Mouse (Mus musculus): ENCODE measurements at regions not wholly inside any gene's neighbourhood (a gene's known extent, or its start where the extent isn't known, plus 50 kb on each side); places are given as distances from the start of the nearest gene placed in this dataset.

DNA sequence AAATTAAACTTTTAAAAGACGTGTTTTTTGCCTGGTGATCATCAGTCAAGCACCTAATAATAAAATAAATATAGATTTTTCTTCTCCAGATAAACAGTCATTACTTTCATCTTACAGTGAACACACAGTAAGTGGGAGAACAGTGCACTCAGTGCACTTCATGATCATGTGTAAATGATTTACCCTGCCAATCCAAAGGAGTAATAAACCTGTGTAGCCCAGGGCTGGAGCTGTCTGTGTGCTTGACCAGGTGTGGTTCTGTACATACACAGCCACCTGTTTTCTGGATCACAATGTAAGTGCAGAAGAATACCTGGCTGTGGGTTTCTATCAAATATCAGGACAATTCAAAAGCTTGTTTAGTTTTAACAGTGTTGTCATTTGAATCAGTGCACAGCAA is 235.4 kb upstream of the Ccnh start:
- no peak overlapping the region for H3K9ac ChIP-seq (ENCODE audit: insufficient read depth, low read depth)
- H3K27ac ChIP-seq (ENCODE audit: insufficient read depth, low read depth), result no peak overlapping the region
- no peak overlapping the region for H3K4me3 ChIP-seq (replicated peaks in 1 of 3; ENCODE audit: low read depth in 2 of 3, low read length in 2 of 3, poor library complexity in 1 of 3)
- in situ Hi-C loops (cut with MboI; ENCODE audit: low pct_ligation_motif_present, low pct_unique_long_range_greater_than_20kb, low sequenced_read_pairs), result no loop called here
- no peaks in the 10 kb centered on the region for H3K4me1 ChIP-seq (ENCODE audit: control insufficient read depth in 1 of 2, insufficient read depth in 2 of 2)
- no peaks in the 10 kb centered on the region for H3K9me3 ChIP-seq (replicated peaks; ENCODE audit: low read length)
- no peaks in the 10 kb centered on the region for H3K27me3 ChIP-seq (replicated peaks)
- H3K79me2 ChIP-seq (replicated peaks; ENCODE audit: control insufficient read depth, extremely low read depth, insufficient read depth, poor library complexity, severe bottlenecking), result no peaks in the 10 kb centered on the region
- no peak for TF ChIP-seq ZNF384 (IDR thresholded peaks at IDR 0.05; ENCODE audit: low read depth, low read length)
- TF ChIP-seq MEF2A (IDR thresholded peaks at IDR 0.05; ENCODE audit: borderline replicate concordance, low read depth, low read length), result no peak
- no peak for TF ChIP-seq ZC3H11A (IDR thresholded peaks at IDR 0.05; ENCODE audit: low read depth, low read length)
- no peak for TF ChIP-seq MXI1 (IDR thresholded peaks at IDR 0.05; ENCODE audit: low read depth, low read length)
- TF ChIP-seq HCFC1 (IDR thresholded peaks at IDR 0.05; ENCODE audit: low read depth, low read length), result no peak
- H3K36me3 ChIP-seq (replicated peaks in 1 of 2; ENCODE audit: control insufficient read depth in 1 of 2, insufficient read depth in 1 of 2, low read length in 1 of 2), result no peaks in the 10 kb centered on the region
- no peak for DNase-seq (ENCODE audit: extremely low read depth)
- dilution Hi-C loops (cut with MboI; ENCODE audit: extremely low pct_ligation_motif_present, extremely low pct_unique_long_range_greater_than_20kb, low sequenced_read_pairs), result no loop called here
- H3K4me2 ChIP-seq (ENCODE audit: insufficient read depth, low read depth, poor library complexity, severe bottlenecking), result no peak overlapping the region

DNA sequence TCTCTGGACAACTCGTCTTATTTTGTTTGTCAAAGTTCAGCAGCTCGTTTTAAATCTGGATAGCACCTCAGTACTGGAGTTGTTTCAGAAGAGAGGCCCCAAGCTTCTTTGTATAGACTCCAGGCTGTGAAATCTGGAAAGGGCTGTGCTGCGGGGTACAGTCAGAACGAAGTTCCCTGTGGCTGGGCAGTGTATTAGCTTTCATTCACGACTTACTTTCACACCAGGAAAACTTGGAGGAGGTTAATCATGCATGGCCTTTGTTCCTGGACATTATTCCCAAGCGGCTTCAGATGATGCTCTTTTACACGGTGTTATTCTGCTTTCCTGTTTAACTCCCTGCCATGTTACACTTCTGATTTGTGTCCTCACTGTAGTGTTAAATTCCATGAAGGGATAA is 220.3 kb upstream of the Ccnh start:
- in situ Hi-C loops (cut with MboI; ENCODE audit: low pct_ligation_motif_present, low pct_unique_long_range_greater_than_20kb, low sequenced_read_pairs) (no loop called here), dilution Hi-C loops (cut with MboI; ENCODE audit: extremely low pct_ligation_motif_present, extremely low pct_unique_long_range_greater_than_20kb, low sequenced_read_pairs) (no loop called here)
- H3K79me2 ChIP-seq (replicated peaks; ENCODE audit: control insufficient read depth, extremely low read depth, insufficient read depth, poor library complexity, severe bottlenecking), result no peaks in the 10 kb centered on the region
- no peak for TF ChIP-seq SMC3 (IDR thresholded peaks at IDR 0.05; ENCODE audit: low read depth, low read length)
- no peak for TF ChIP-seq USF2 (conservative IDR thresholded peaks at IDR 0.05; ENCODE audit: low read depth, low read length)
- no peak for TF ChIP-seq RAD21 (IDR thresholded peaks at IDR 0.05; ENCODE audit: low read depth, low read length)
- TF ChIP-seq ZKSCAN1 (IDR thresholded peaks at IDR 0.05; ENCODE audit: borderline replicate concordance, low read depth, low read length), result no peak
- no peak for TF ChIP-seq JUND (conservative IDR thresholded peaks at IDR 0.05; ENCODE audit: low read depth, low read length)
- TF ChIP-seq ZMIZ1 (IDR thresholded peaks at IDR 0.05; ENCODE audit: low read depth, low read length), result no peak
- TF ChIP-seq TBP (conservative IDR thresholded peaks at IDR 0.05; ENCODE audit: low read depth, low read length), result no peak
- TF ChIP-seq MXI1 (IDR thresholded peaks at IDR 0.05; ENCODE audit: low read depth, low read length), result no peak
- TF ChIP-seq UBTF (IDR thresholded peaks at IDR 0.05; ENCODE audit: low read depth, low read length), result no peak
- no peak for TF ChIP-seq MEF2A (IDR thresholded peaks at IDR 0.05; ENCODE audit: borderline replicate concordance, low read depth, low read length)
- no peak for TF ChIP-seq MAX (IDR thresholded peaks at IDR 0.05; ENCODE audit: low read length)
- TF ChIP-seq BHLHE40 (IDR thresholded peaks at IDR 0.05; ENCODE audit: low read depth, low read length), result no peak
- no peak for TF ChIP-seq ELF1 (IDR thresholded peaks at IDR 0.05; ENCODE audit: low read depth, low read length)
- TF ChIP-seq USF1 (IDR thresholded peaks at IDR 0.05; ENCODE audit: low read depth, low read length), result no peak
- H3K27ac ChIP-seq (ENCODE audit: insufficient read depth, low read depth), result no peak overlapping the region
- no peaks in the 10 kb centered on the region for H3K27me3 ChIP-seq (replicated peaks)
- H3K36me3 ChIP-seq (replicated peaks in 1 of 2; ENCODE audit: control insufficient read depth in 1 of 2, insufficient read depth in 1 of 2, low read length in 1 of 2), result no peaks in the 10 kb centered on the region
- H3K4me1 ChIP-seq (ENCODE audit: control insufficient read depth in 1 of 2, insufficient read depth in 2 of 2), result no peaks in the 10 kb centered on the region
- H3K4me2 ChIP-seq (ENCODE audit: insufficient read depth, low read depth, poor library complexity, severe bottlenecking), result no peak overlapping the region
- H3K9ac ChIP-seq (ENCODE audit: insufficient read depth, low read depth), result no peak overlapping the region
- no peak for DNase-seq (ENCODE audit: extremely low read depth)
- no peak overlapping the region for H3K4me3 ChIP-seq (replicated peaks in 1 of 3; ENCODE audit: low read depth in 2 of 3, low read length in 2 of 3, poor library complexity in 1 of 3)
- no peaks in the 10 kb centered on the region for H3K9me3 ChIP-seq (replicated peaks; ENCODE audit: low read length)

All from CH12.LX (cell line).